Mouse (Mus musculus) ES-E14 (cell line): ENCODE results near the gene Nrbp1. TPM values are rescaled to one million over a fixed set of nuclear protein-coding genes. Genes with fewer than 3 reads are reported as not detected.
"Not testable (repeated sequence)": the region's sequence is repeated elsewhere in the genome, so short reads cannot be mapped to it uniquely, and the experiment has no call there.

Experiments used
- DNase-seq: peaks from one replicate; pipeline ENCODE4 v3.0.0-alpha.2; 2013; ENCODE audit warnings: low read depth, low spot score
- H3K27ac ChIP-seq: 2 replicates; pipeline ENCODE4 v1.5.1; 2012; ENCODE audit warnings: low read depth, mild to moderate bottlenecking, low read length, moderate library complexity, mixed read lengths; ENCODE audit not compliant: poor library complexity, insufficient read depth, severe bottlenecking
- H3K36me3 ChIP-seq: 2 replicates; pipeline ENCODE4 v1.6.1; 2012; ENCODE audit warnings: mild to moderate bottlenecking, low read length, moderate library complexity, mixed read lengths; ENCODE audit not compliant: control insufficient read depth, poor library complexity, insufficient read depth, severe bottlenecking
- H3K4me1 ChIP-seq, 2 experiments: fragments of 150-350 bp in 1 of 2; sonication (generic) in 1 of 2; 2 replicates each; pipeline ENCODE4 v1.6.1; 2012; ENCODE audit warnings: low read length in 2 of 2, mild to moderate bottlenecking in 1 of 2, mixed read lengths in 1 of 2; ENCODE audit not compliant: control insufficient read depth in 2 of 2, insufficient read depth in 2 of 2, poor library complexity in 1 of 2
- H3K4me3 ChIP-seq, 2 experiments: fragments of 150-350 bp in 1 of 2; sonication (generic) in 1 of 2; 2 replicates each; pipeline ENCODE4 v1.5.1; 2012; ENCODE audit warnings: low read length in 2 of 2, low read depth in 1 of 2, mild to moderate bottlenecking in 1 of 2, mixed read lengths in 1 of 2; ENCODE audit not compliant: insufficient read depth in 1 of 2, poor library complexity in 1 of 2, severe bottlenecking in 1 of 2
- H3K9ac ChIP-seq: 2 replicates; pipeline ENCODE4 v1.6.1; 2012; ENCODE audit warnings: low read depth, mild to moderate bottlenecking, low read length, mixed read lengths; ENCODE audit not compliant: poor library complexity, insufficient read depth, severe bottlenecking
- H3K9me3 ChIP-seq: fragments of 150-350 bp; sonication (generic); 2 replicates; pipeline ENCODE4 v1.6.1; 2012; ENCODE audit warnings: low read depth, mild to moderate bottlenecking, low read length; ENCODE audit not compliant: control insufficient read depth, insufficient read depth
- CHD2 ChIP-seq: IDR thresholded peaks from 2 replicates; pipeline ENCODE4 v1.6.1; 2014; ENCODE audit warnings: mild to moderate bottlenecking, low read depth, low read length, inconsistent platforms
- HCFC1 ChIP-seq: IDR thresholded peaks from 2 replicates; pipeline ENCODE4 v1.6.1; 2012; ENCODE audit warnings: low read length, inconsistent platforms, borderline replicate concordance; ENCODE audit not compliant: insufficient read depth
- MAFK ChIP-seq: IDR thresholded peaks from 2 replicates; pipeline ENCODE4 v1.6.1; 2014; ENCODE audit warnings: mild to moderate bottlenecking, low read depth, low read length, inconsistent platforms; ENCODE audit not compliant: insufficient read depth
- ZC3H11A ChIP-seq: IDR thresholded peaks from 2 replicates; pipeline ENCODE4 v1.6.1; 2012; ENCODE audit warnings: low read depth, mild to moderate bottlenecking, inconsistent platforms, low read length, borderline replicate concordance
- ZNF384 ChIP-seq: IDR thresholded peaks from 2 replicates; pipeline ENCODE4 v1.6.1; 2012; ENCODE audit warnings: low read depth, low read length, inconsistent platforms
- in situ Hi-C, 2 experiments: fragments of 600-800 bp; cut with MboI; formaldehyde crosslinking; loops; one replicate each; pipeline ENCODE4 v1.15.1; 2025; ENCODE audit warnings: low sequenced_read_pairs in 2 of 2, inconsistent platforms in 1 of 2; ENCODE audit not compliant: unreplicated experiment in 2 of 2
- total RNA-seq: library from RNA; depleted of rRNA; stranded (reverse); fragments of 300-350 nt; gene quantifications from 2 replicates; pipeline ENCODE4 v1.2.3, GENCODE M21; 2012

Gene Nrbp1
- total RNA-seq, 1 experiment: 53.1 TPM

- Histone ChIP-seq H3K4me3 (no peak overlapping the region), H3K9ac (no peak overlapping the region), H3K36me3 (peaks cover 41% of the 10 kb centered on the region), H3K4me1 (peaks cover 3 to 5% of the 10 kb centered on the region in 2 experiments; a peak in 1 of 4 replicates), H3K9me3 (no peaks in the 10 kb centered on the region), H3K27ac (no peak overlapping the region)
- TF ChIP-seq ZC3H11A (no peak), CHD2 (no peak), MAFK (no peak)
- DNase-seq: no peak
- in situ Hi-C loops: no loop called here
Measured at GRCm38 (mm10) chr5:31203866-31204265, 36.8 kb upstream of the Nrbp1 start.

GRCm38 (mm10) chr5:31204421-31204820, 36.2 kb upstream of the Nrbp1 start:
- no peak overlapping the region for H3K9ac ChIP-seq
- H3K36me3 ChIP-seq: peaks cover 36% of the 10 kb centered on the region
- in situ Hi-C loops: no loop called here
- no peaks in the 10 kb centered on the region for H3K9me3 ChIP-seq
- TF ChIP-seq ZNF384 (no peak), ZC3H11A (no peak), HCFC1 (no peak), MAFK (no peak), CHD2 (no peak)
- H3K4me3 ChIP-seq: no peak overlapping the region
- DNase-seq: no peak
- peaks cover 3% of the 10 kb centered on the region in 2 experiments; a peak in 1 of 4 replicates for H3K4me1 ChIP-seq
- H3K27ac ChIP-seq: no peak overlapping the region

GRCm38 (mm10) chr5:31216554-31216953, 24.1 kb upstream of the Nrbp1 start:
- in situ Hi-C loops, H3K4me3 ChIP-seq, H3K4me1 ChIP-seq, H3K36me3 ChIP-seq, H3K9ac ChIP-seq, DNase-seq, H3K9me3 ChIP-seq, H3K27ac ChIP-seq: not testable (repeated sequence)
- TF ChIP-seq ZNF384: peak; percentile 83

GRCm38 (mm10) chr5:31218294-31218693, 22.4 kb upstream of the Nrbp1 start:
- no peak overlapping the region for H3K27ac ChIP-seq
- no peak for DNase-seq
- no peaks in the 10 kb centered on the region for H3K36me3 ChIP-seq
- peaks cover 0 to 3% of the 10 kb centered on the region in 2 experiments; a peak in 1 of 4 replicates for H3K4me1 ChIP-seq
- H3K9me3 ChIP-seq: no peaks in the 10 kb centered on the region
- peak; percentile 66 for TF ChIP-seq ZNF384
- TF ChIP-seq HCFC1: no peak
- no peak for TF ChIP-seq ZC3H11A
- TF ChIP-seq CHD2: no peak
- no peak for TF ChIP-seq MAFK
- in situ Hi-C loops: no loop called here
- peak overlapping the region in 1 of 2 experiments; percentile 29; a peak in 1 of 4 replicates for H3K4me3 ChIP-seq
- no peak overlapping the region for H3K9ac ChIP-seq

- H3K4me1 ChIP-seq: peaks cover 0 to 3% of the 10 kb centered on the region in 2 experiments; a peak in 1 of 4 replicates
- TF ChIP-seq HCFC1 (no peak), ZNF384 (peak; percentile 99)
- no peak overlapping the region for H3K9ac ChIP-seq
- DNase-seq: no peak
- no peaks in the 10 kb centered on the region for H3K36me3 ChIP-seq
- H3K27ac ChIP-seq: no peak overlapping the region
- in situ Hi-C loops: no loop called here
- H3K9me3 ChIP-seq: no peaks in the 10 kb centered on the region
- H3K4me3 ChIP-seq: peak overlapping the region; percentile 30 to 96; a peak in 3 of 4 replicates
Measured at GRCm38 (mm10) chr5:31219070-31219469, 21.6 kb upstream of the Nrbp1 start.
